Mouse (Mus musculus): ENCODE measurements around the gene Rasgrf2.

- TF ChIP-seq CTCF (IDR thresholded peaks at IDR 0.05; ENCODE audit: borderline replicate concordance, control insufficient read depth, extremely low read depth, insufficient read depth, low read length, poor library complexity): no peak
- TF ChIP-seq POLR2A (IDR thresholded peaks at IDR 0.05; ENCODE audit: control insufficient read depth, extremely low read depth, insufficient read depth, low read length, poor library complexity): no peak
Observed at GRCm38 (mm10) chr13:92134792-92135191, 3.3 kb upstream of the Rasgrf2 start.
